Mouse (Mus musculus): ENCODE measurements around the gene Prph.

Gene Prph

GRCm38 (mm10) chr15:99098493-99098861, 43.5 kb downstream of the Prph start:
- DNase-seq (ENCODE audit: low spot score in 2 of 2): no peak

- DNase-seq (ENCODE audit: low spot score in 2 of 2): no peak
These were observed 44.2 kb downstream of the Prph start for GRCm38 (mm10) chr15:99099139-99099556.

GRCm38 (mm10) chr15:99099984-99100383, 45.0 kb downstream of the Prph start:
- no peak for DNase-seq (ENCODE audit: low spot score in 2 of 2)

- no peak for DNase-seq (ENCODE audit: low spot score in 2 of 2)
These were observed 50.3 kb downstream of the Prph start for GRCm38 (mm10) chr15:99105238-99105637.

GRCm38 (mm10) chr15:99107866-99108265, 52.9 kb downstream of the Prph start:
- no peak for DNase-seq (ENCODE audit: low spot score in 2 of 2)

All from right cerebral cortex, adult 2 months (tissue).